ENCODE assay signal across 17 mouse cellular contexts in the genomic region with DNA sequence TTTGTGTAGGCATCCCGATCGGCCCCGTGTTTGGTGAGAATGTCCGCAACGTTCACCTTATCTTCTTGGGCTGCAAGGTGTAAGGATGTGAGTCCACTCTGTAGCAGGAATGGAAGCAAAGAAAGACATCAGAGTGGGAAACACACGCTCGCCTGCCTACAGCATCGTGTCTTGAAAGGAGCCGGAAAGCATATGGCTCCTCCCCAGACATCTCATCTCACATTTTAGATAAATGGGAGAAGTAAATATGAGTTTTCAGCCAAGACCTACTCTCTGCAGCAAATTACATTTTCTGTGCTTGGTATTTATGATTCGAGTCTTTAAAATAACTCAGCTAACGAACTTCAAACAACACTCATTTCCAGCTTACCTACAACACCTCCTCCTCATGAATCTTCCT.
DNase-seq lines count a peak whose midpoint lies in the region; ATAC-seq and TF ChIP-seq lines count a peak whose summit lies in the region.
"Had no signal": no experiment of that assay in that cellular context is flagged by ENCODE, and none has a peak within 500 bp of the region (broad histone marks: within the 10 kb centered on the region; RNA-seq: fewer than 3 reads in every experiment).

No protein-coding gene starts in this region.

- H3K27me3 ChIP-seq in forebrain, postnatal 0 days (ENCODE audit: insufficient read depth, low read length), result no peaks in the 10 kb centered on the region
- no peaks in the 10 kb centered on the region for H3K27me3 ChIP-seq in forebrain, embryonic 11.5 days (ENCODE audit: control insufficient read depth, insufficient read depth, low read length)
- H3K27me3 ChIP-seq: embryonic facial prominence, embryonic 12.5 days; forebrain, embryonic 12.5 days; forebrain, embryonic 15.5 days had no signal

- H3K36me3 ChIP-seq in forebrain, postnatal 0 days (ENCODE audit: insufficient read depth), result peaks cover 51% of the 10 kb centered on the region
- no peaks in the 10 kb centered on the region; the same call in 1 of the 2 replicates for H3K36me3 ChIP-seq in forebrain, embryonic 11.5 days (ENCODE audit: control insufficient read depth, insufficient read depth, low read length)

- no peak overlapping the region for H3K4me3 ChIP-seq in forebrain, postnatal 0 days (ENCODE audit: low read depth, low read length)
- H3K4me3 ChIP-seq in forebrain, embryonic 11.5 days (ENCODE audit: low read depth, low read length), result no peak overlapping the region
- no peak overlapping the region for H3K4me3 ChIP-seq in left cerebral cortex, adult 2 months
- H3K4me3 ChIP-seq: embryonic facial prominence, embryonic 10.5 days; embryonic facial prominence, embryonic 12.5 days; forebrain, embryonic 12.5 days; forebrain, embryonic 15.5 days had no signal

- no peak for TF ChIP-seq CTCF in forebrain, postnatal 0 days (IDR thresholded peaks at IDR 0.05; ENCODE audit: low read depth)
- TF ChIP-seq CTCF in left cerebral cortex, adult 2 months (IDR thresholded peaks at IDR 0.05), result no peak

- H3K4me2 ChIP-seq in forebrain, postnatal 0 days (ENCODE audit: low read depth), result no peak overlapping the region
- no peak overlapping the region for H3K4me2 ChIP-seq in forebrain, embryonic 11.5 days (ENCODE audit: low read depth, low read length, severe bottlenecking)
- H3K4me2 ChIP-seq: embryonic facial prominence, embryonic 12.5 days; forebrain, embryonic 12.5 days; forebrain, embryonic 15.5 days had no signal

- ATAC-seq in forebrain, postnatal 0 days, result peak; percentile 14; the same call in 1 of the 2 replicates
- no peak for ATAC-seq in forebrain, embryonic 11.5 days (replicated peaks; ENCODE audit: low FRiP score)
- ATAC-seq: forebrain, embryonic 15.5 days had no signal

- WGBS in forebrain, postnatal 0 days, result 86% methylated on average over 11 of the region's 11 CpGs
- 91% methylated on average over 11 of the region's 11 CpGs for WGBS in forebrain, embryonic 11.5 days

- intact Hi-C loops in left cerebral cortex, adult 2 months (cut with DNase I), result no loop called here
- intact Hi-C loops in left cerebral cortex, postnatal 4 days (cut with DNase I), result no loop called here

- no peak overlapping the region for H3K9ac ChIP-seq in forebrain, postnatal 0 days
- no peak overlapping the region for H3K9ac ChIP-seq in forebrain, embryonic 11.5 days (ENCODE audit: low read length)
- H3K9ac ChIP-seq: embryonic facial prominence, embryonic 12.5 days; forebrain, embryonic 12.5 days; forebrain, embryonic 15.5 days had no signal

- no peak for DNase-seq in forebrain, postnatal 0 days
- no peak for DNase-seq in forebrain, embryonic 11.5 days (ENCODE audit: low spot score)
- DNase-seq in left cerebral cortex, adult 2 months (ENCODE audit: extremely low spot score in 1 of 2, low spot score in 2 of 2), result no peak
- DNase-seq in left cerebral cortex, postnatal 4 days, result no peak
- DNase-seq in urinary bladder, postnatal 10 days (ENCODE audit: low spot score), result no peak
- DNase-seq: adrenal gland, adult 2 months; adrenal gland, postnatal 10 days; adrenal gland, postnatal 25 days; cerebellum, adult 11-12 months; cerebellum, adult 2 months; cerebellum, adult 9-10 months; cerebellum, postnatal 10 days; cerebellum, postnatal 25 days had no signal

- no peaks in the 10 kb centered on the region for H3K4me1 ChIP-seq in forebrain, postnatal 0 days (ENCODE audit: insufficient read depth)
- peaks cover 2% of the 10 kb centered on the region; the same call in 1 of the 2 replicates for H3K4me1 ChIP-seq in forebrain, embryonic 11.5 days (replicated peaks; ENCODE audit: control insufficient read depth, insufficient read depth, low read length)

- H3K27ac ChIP-seq in forebrain, postnatal 0 days (ENCODE audit: low read depth, low read length), result no peak overlapping the region
- no peak overlapping the region for H3K27ac ChIP-seq in forebrain, embryonic 11.5 days (ENCODE audit: low read depth, low read length)
- H3K27ac ChIP-seq in left cerebral cortex, adult 2 months, result peak overlapping the region; percentile 19
- H3K27ac ChIP-seq: embryonic facial prominence, embryonic 10.5 days; embryonic facial prominence, embryonic 12.5 days; forebrain, embryonic 12.5 days; forebrain, embryonic 15.5 days had no signal

- H3K9me3 ChIP-seq in forebrain, postnatal 0 days (ENCODE audit: low read length), result no peaks in the 10 kb centered on the region
- no peaks in the 10 kb centered on the region for H3K9me3 ChIP-seq in forebrain, embryonic 11.5 days (ENCODE audit: control insufficient read depth, low read length)
- H3K9me3 ChIP-seq: embryonic facial prominence, embryonic 10.5 days; embryonic facial prominence, embryonic 12.5 days; forebrain, embryonic 12.5 days; forebrain, embryonic 15.5 days had no signal
